Mouse (Mus musculus) kidney, postnatal 0 days (tissue): ENCODE measurements around the gene Ust. TPM values are rescaled to one million over a fixed set of nuclear protein-coding genes. Genes with fewer than 3 reads are reported as not detected.

Source experiments
- ATAC-seq: fragments of 200-750 bp; cut with Nextera tagmentation; replicated peaks from 2 replicates; pipeline ENCODE4 v1.8.0; 2017; ENCODE audit warnings: low read depth, moderate number of reproducible peaks, moderate TSS enrichment, moderate library complexity; ENCODE audit not compliant: low FRiP score
- DNase-seq: peaks from one replicate; pipeline ENCODE4 v3.0.0-alpha.2; 2016; ENCODE audit warnings: low spot score
- H3K27ac ChIP-seq: fragments of 300-500 bp; sonication (generic); 2 replicates; pipeline ENCODE4 v1.5.1; 2014; ENCODE audit warnings: mild to moderate bottlenecking
- H3K27me3 ChIP-seq: fragments of 300-500 bp; sonication (generic); 2 replicates; pipeline ENCODE4 v1.6.1; 2014; ENCODE audit warnings: low read length, mixed read lengths; ENCODE audit not compliant: insufficient read depth
- H3K36me3 ChIP-seq: fragments of 300-500 bp; sonication (generic); 2 replicates; pipeline ENCODE4 v1.6.1; 2014; ENCODE audit warnings: low read length, mixed read lengths; ENCODE audit not compliant: insufficient read depth
- H3K4me1 ChIP-seq: fragments of 300-500 bp; sonication (generic); replicated peaks from 2 replicates; pipeline ENCODE4 v1.6.1; 2014; ENCODE audit warnings: antibody characterized with exemption, low read length, mixed read lengths; ENCODE audit not compliant: insufficient read depth
- H3K4me2 ChIP-seq: fragments of 300-500 bp; sonication (generic); 2 replicates; pipeline ENCODE4 v1.6.1; 2014; ENCODE audit warnings: mild to moderate bottlenecking, low read length, moderate library complexity, mixed read lengths
- H3K4me3 ChIP-seq: fragments of 300-500 bp; sonication (generic); replicated peaks from 2 replicates; pipeline ENCODE4 v1.5.1; 2014; ENCODE audit warnings: low read depth, low read length
- H3K9ac ChIP-seq: fragments of 300-500 bp; sonication (generic); 2 replicates; pipeline ENCODE4 v1.6.1; 2014; ENCODE audit warnings: low read depth, low read length
- H3K9me3 ChIP-seq: fragments of 300-500 bp; sonication (generic); replicated peaks from 2 replicates; pipeline ENCODE4 v1.6.1; 2016; ENCODE audit warnings: low read length, inconsistent platforms, mixed read lengths
- CTCF ChIP-seq: IDR thresholded peaks from 2 replicates; pipeline ENCODE4 v1.5.1; 2016; ENCODE audit warnings: antibody characterized with exemption, low read depth, mild to moderate bottlenecking, moderate library complexity
- WGBS: fragments of 180-500 bp; shearing (Covaris S2); extraction: QIAGEN DNeasy Blood & Tissue Kit; methylation state at CpG from one replicate; pipeline ENCODE4 v1.1.7; 2014; 5-methylcytosine and 5-hydroxymethylcytosine counted together
- polyA plus RNA-seq: library from polyadenylated mRNA; unstranded; fragments of >200 nt; fragmentation: Nextera tagmentation; extraction: Ambion mirVana; gene quantifications from 2 replicates; pipeline ENCODE4 v1.2.1, GENCODE M21; 2015

Gene Ust
- polyA plus RNA-seq, 1 experiment from 2014 or later: 4.5 TPM

- Histone ChIP-seq H3K9me3 (no peaks in the 10 kb centered on the region), H3K4me2 (no peak overlapping the region), H3K4me1 (no peaks in the 10 kb centered on the region), H3K27me3 (no peaks in the 10 kb centered on the region), H3K4me3 (no peak overlapping the region), H3K36me3 (no peaks in the 10 kb centered on the region), H3K27ac (no peak overlapping the region), H3K9ac (no peak overlapping the region)
- no peak for ATAC-seq
- no peak for DNase-seq
- TF ChIP-seq CTCF: no peak
- 93% methylated on average over 3 of the region's 3 CpGs for WGBS
Observed at GRCm38 (mm10) chr10:8250005-8250404, 268.6 kb downstream of the Ust start.

GRCm38 (mm10) chr10:8242336-8242735, 276.3 kb downstream of the Ust start:
- TF ChIP-seq CTCF: peak; percentile 82
- no peaks in the 10 kb centered on the region for H3K27me3 ChIP-seq
- H3K9me3 ChIP-seq: no peaks in the 10 kb centered on the region
- H3K36me3 ChIP-seq: no peaks in the 10 kb centered on the region
- H3K4me2 ChIP-seq: no peak overlapping the region
- DNase-seq (peak; percentile 81), ATAC-seq (peak; percentile 49)
- H3K27ac ChIP-seq: no peak overlapping the region
- no peak overlapping the region for H3K9ac ChIP-seq
- 15% methylated on average over 4 of the region's 4 CpGs for WGBS
- no peaks in the 10 kb centered on the region for H3K4me1 ChIP-seq
- H3K4me3 ChIP-seq: no peak overlapping the region

GRCm38 (mm10) chr10:8240703-8241102, 277.9 kb downstream of the Ust start:
- Histone ChIP-seq H3K9ac (no peak overlapping the region), H3K4me2 (no peak overlapping the region), H3K4me3 (no peak overlapping the region), H3K4me1 (no peaks in the 10 kb centered on the region), H3K36me3 (no peaks in the 10 kb centered on the region), H3K27me3 (no peaks in the 10 kb centered on the region), H3K9me3 (no peaks in the 10 kb centered on the region), H3K27ac (no peak overlapping the region)
- WGBS: 63% methylated on average over 3 of the region's 4 CpGs
- no peak for ATAC-seq
- no peak for DNase-seq
- TF ChIP-seq CTCF: no peak

- no peak overlapping the region for H3K4me2 ChIP-seq
- peak; percentile 87 for DNase-seq
- no peaks in the 10 kb centered on the region for H3K4me1 ChIP-seq
- H3K27ac ChIP-seq: no peak overlapping the region
- peak; percentile 99 for TF ChIP-seq CTCF
- WGBS: 6% methylated on average over 3 of the region's 3 CpGs
- H3K27me3 ChIP-seq: no peaks in the 10 kb centered on the region
- H3K9ac ChIP-seq: no peak overlapping the region
- H3K4me3 ChIP-seq: no peak overlapping the region
- no peaks in the 10 kb centered on the region for H3K36me3 ChIP-seq
- ATAC-seq: no peak
- H3K9me3 ChIP-seq: no peaks in the 10 kb centered on the region
Observed at GRCm38 (mm10) chr10:8240242-8240641, 278.4 kb downstream of the Ust start.

- no peak for DNase-seq
- no peak overlapping the region for H3K4me2 ChIP-seq
- no peaks in the 10 kb centered on the region for H3K4me1 ChIP-seq
- H3K27me3 ChIP-seq: no peaks in the 10 kb centered on the region
- no peak overlapping the region for H3K9ac ChIP-seq
- WGBS: 80% methylated on average over 10 of the region's 10 CpGs
- ATAC-seq: no peak
- no peaks in the 10 kb centered on the region for H3K9me3 ChIP-seq
- TF ChIP-seq CTCF: no peak
- no peak overlapping the region for H3K4me3 ChIP-seq
- no peak overlapping the region for H3K27ac ChIP-seq
- H3K36me3 ChIP-seq: no peaks in the 10 kb centered on the region
Observed at GRCm38 (mm10) chr10:8236780-8237571, 281.6 kb downstream of the Ust start.

GRCm38 (mm10) chr10:8233148-8233901, 285.3 kb downstream of the Ust start:
- Histone ChIP-seq H3K27ac (no peak overlapping the region), H3K4me2 (no peak overlapping the region), H3K4me1 (no peaks in the 10 kb centered on the region), H3K27me3 (no peaks in the 10 kb centered on the region), H3K9ac (no peak overlapping the region), H3K9me3 (no peaks in the 10 kb centered on the region), H3K36me3 (no peaks in the 10 kb centered on the region), H3K4me3 (no peak overlapping the region)
- no peak for TF ChIP-seq CTCF
- ATAC-seq (no peak), DNase-seq (no peak)
- WGBS: 79% methylated on average over 8 of the region's 8 CpGs
